Mouse (Mus musculus): ENCODE measurements around the gene Gas2.

Gas2 gene

DNA sequence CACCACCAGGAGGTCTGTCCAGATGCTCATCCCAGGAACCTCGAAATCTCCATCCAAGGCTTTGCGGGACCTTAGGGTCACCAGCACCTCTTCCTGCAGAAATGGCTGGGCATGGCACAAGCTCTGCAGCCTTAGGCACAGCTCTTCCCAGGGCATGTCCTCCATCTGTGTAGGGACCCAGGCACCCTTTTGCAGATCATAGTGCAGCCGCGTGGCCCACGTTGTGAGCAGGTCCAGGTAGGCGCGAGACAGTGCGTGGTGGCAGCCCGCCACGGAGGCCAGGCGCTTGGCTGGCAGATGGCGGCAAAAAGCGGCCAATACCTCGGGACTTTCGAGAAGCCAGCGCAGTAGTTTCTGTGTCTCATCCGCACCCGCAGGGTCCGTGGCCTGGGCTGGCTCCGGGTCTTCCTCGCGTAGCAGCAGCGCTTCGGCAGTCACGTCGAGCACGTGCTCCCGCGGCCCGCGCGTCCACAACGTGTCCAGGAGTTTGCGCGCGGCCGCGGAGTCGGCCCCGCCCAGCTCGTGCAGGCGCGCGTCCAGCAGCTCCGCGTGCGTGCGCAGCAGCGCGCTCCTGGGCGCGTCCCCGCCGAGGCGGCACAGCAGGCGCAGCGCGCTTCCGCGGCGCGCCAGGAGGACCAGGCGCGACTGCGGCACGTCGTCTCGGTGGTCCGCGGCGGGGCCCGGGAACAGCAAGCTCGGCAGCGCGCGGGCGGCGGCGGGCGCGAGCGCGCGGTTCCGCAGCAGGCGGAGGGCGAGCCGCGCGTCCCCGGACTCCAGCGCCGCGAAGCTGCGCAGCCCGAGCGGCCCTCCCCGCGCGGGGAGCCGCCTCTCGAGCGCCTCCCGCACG, at the start of gene Gas2:
Gene Gas2 (plus strand): TSS at position 766 of the 847 bp plus-strand sequence.
- ChIA-PET POLR2A (interaction anchor here (0.6 to 6.4 kb wide), 51 partner anchors 8 to 421 kb away, joined by 3 to 55 read pairs (median 6); partner anchors contain the start of genes Svip (in 4 of the 4), Ano5 (in 1 of the 4) and Slc17a6 (in 1 of the 4)), CTCF (interaction anchor here in 2 of 4 experiments (1.2 to 1.6 kb wide), 3 partner anchors 9 to 111 kb away, joined by 3 to 7 read pairs (median 5); no protein-coding TSS in a partner anchor)

- ChIA-PET CTCF (interaction anchor here in 3 of 4 experiments (0.6 to 0.7 kb wide), 3 partner anchors 179 to 372 kb away, joined by 3 to 4 read pairs (median 3); no protein-coding TSS in a partner anchor), POLR2A (no interaction called here)
These were observed 46.1 kb upstream of the Gas2 start for GRCm38 (mm10) chr7:51815473-51816282.

GRCm38 (mm10) chr7:51816283-51816839, 45.5 kb upstream of the Gas2 start:
- CTCF ChIA-PET: interaction anchor here in 2 of 4 experiments (0.7 kb wide), 2 partner anchors 198 to 373 kb away, joined by 3 to 4 read pairs; no protein-coding TSS in a partner anchor
- POLR2A ChIA-PET: no interaction called here

GRCm38 (mm10) chr7:51818251-51818974, 43.4 kb upstream of the Gas2 start:
- ChIA-PET POLR2A (no interaction called here), CTCF (no interaction called here)

- ChIA-PET CTCF (no interaction called here), POLR2A (no interaction called here)
These were observed 41.9 kb upstream of the Gas2 start for GRCm38 (mm10) chr7:51819891-51820290.

DNA sequence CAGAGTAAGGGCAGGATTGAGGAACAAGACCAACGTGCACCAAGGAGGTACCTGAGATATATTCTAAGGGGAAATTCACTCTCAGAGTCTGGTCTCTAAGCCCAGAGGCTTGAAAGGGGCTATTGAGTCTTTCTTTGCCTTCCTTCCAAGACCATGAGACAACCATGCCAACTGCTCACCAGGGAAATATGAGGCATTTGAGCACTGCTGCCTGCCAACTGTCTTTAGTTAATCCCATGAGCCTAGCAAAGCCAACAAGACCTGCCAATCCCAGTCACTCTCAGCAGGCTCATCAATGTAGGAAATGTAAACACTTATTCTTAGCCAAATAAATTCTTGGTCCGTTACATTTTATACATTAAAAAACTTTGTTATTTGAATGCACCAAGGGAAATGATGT, 40.3 kb upstream of the Gas2 start:
- ChIA-PET CTCF (no interaction called here), POLR2A (interaction anchor here in 1 of 4 experiments (1.6 kb wide), 1 partner anchor 18 kb away, joined by 3 read pairs; no protein-coding TSS in a partner anchor)

- CTCF ChIA-PET: no interaction called here
- POLR2A ChIA-PET: no interaction called here
These were observed 38.1 kb upstream of the Gas2 start for GRCm38 (mm10) chr7:51823562-51824338.

- ChIA-PET CTCF (no interaction called here), POLR2A (no interaction called here)
These were observed 29.9 kb upstream of the Gas2 start for GRCm38 (mm10) chr7:51831917-51832316.

DNA sequence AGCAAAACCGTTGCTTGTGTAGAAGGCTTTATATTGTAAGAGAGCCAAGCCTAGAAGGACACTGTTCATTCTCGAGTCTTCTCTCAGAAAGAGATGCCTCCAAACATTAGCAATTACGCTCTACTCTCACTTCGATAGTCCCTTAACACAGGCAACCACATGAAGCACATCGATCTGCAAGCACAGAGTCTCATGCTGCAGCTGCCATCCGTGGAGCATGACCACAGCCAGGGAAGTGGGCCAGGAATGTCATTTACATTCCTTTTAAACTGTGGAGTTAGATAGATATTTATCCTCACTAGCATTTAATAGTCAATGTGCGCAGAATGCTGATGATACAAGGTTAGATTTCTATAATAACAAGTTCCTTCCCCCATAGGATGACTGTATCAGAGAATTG, 21.3 kb upstream of the Gas2 start:
- POLR2A ChIA-PET: interaction anchor here in 2 of 4 experiments (1.3 to 2.5 kb wide), 4 partner anchors 11 to 22 kb away, joined by 3 to 14 read pairs (median 8); partner anchors contain the start of genes Fancf (in 2 of the 2) and Gas2 (in 2 of the 2)
- CTCF ChIA-PET: no interaction called here

DNA sequence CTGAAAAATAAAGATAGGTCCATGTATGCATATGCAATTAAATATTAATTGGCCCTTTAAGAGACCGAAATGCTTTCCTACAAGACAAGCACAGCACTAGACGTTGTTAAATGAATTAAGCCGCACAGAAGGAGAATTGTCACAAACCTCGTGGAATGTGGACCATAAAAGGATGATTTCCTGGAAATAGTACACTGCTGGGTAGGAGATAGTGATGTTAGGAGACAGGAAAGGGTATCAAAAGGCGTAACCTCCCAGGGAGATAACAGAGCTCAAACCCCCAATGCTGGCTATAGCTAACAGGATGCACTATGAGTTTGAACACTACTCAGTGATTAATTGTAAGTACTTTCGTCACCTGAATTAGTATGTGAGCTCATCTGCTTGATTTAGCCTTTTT, 10.9 kb upstream of the Gas2 start:
- ChIA-PET POLR2A (interaction anchor here in 3 of 4 experiments (1.0 to 6.2 kb wide), 5 partner anchors 11 to 28 kb away, joined by 3 to 55 read pairs (median 8); partner anchors contain the start of genes Fancf (in 3 of the 3) and Gas2 (in 3 of the 3)), CTCF (interaction anchor here in 1 of 4 experiments (2.0 kb wide), 1 partner anchor 122 kb away, joined by 8 read pairs; no protein-coding TSS in a partner anchor)

DNA sequence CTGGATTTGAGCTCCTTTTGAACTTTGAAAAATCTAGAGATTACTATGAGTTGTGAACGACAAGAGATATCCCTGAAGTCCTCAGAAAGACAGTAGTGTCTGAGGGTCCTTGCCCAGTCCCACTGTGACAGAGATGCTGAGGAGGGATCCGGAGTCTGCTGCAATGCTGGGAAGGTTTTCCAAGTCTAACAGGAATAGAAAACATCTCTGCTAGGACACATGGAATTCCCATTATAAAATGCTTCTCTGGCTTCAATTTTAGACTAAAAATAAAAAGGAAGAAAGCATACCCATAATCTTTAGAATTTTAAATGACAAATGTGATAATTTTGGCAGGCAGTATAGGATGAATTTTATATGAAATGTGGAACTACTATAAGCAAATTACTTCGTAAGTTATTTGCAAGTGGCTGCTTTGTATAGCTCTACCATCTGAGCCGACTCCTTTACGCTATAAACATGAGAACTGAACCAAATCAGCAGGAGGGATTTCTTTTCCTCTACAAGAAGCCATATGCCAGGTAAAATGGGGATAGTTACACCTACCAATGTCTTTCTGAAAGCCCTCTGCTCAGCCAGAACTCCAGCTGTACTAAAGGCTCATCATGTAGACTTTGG, 9.8 kb upstream of the Gas2 start:
- ChIA-PET POLR2A (interaction anchor here in 3 of 4 experiments (1.5 to 6.2 kb wide), 4 partner anchors 10 to 12 kb away, joined by 8 to 55 read pairs (median 13); partner anchors contain the start of genes Fancf (in 3 of the 3) and Gas2 (in 3 of the 3)), CTCF (interaction anchor here in 1 of 4 experiments (1.1 to 2.0 kb wide), 2 partner anchors 10 to 121 kb away, joined by 3 to 8 read pairs; partner anchors contain the start of genes Fancf and Gas2)

GRCm38 (mm10) chr7:51862097-51862492, 280 bp downstream of the Gas2 start, which contains the start of gene Fancf:
Fancf (minus strand) TSS chr7:51862267.
- CTCF ChIA-PET: interaction anchor here in 2 of 4 experiments (1.2 to 1.6 kb wide), 3 partner anchors 10 to 110 kb away, joined by 3 to 7 read pairs (median 5); no protein-coding TSS in a partner anchor
- POLR2A ChIA-PET: interaction anchor here (0.6 to 6.4 kb wide), 54 partner anchors 9 to 351 kb away, joined by 3 to 55 read pairs (median 6); partner anchors contain the start of genes Svip (in 4 of the 4), Slc17a6 (in 2 of the 4) and Ano5 (in 1 of the 4)

- ChIA-PET POLR2A (interaction anchor here (0.6 to 6.4 kb wide), 49 partner anchors 9 to 352 kb away, joined by 3 to 55 read pairs (median 6); partner anchors contain the start of genes Svip (in 3 of the 4), Slc17a6 (in 2 of the 4) and Ano5 (in 1 of the 4)), CTCF (no interaction called here)
These were observed 1.0 kb downstream of the Gas2 start for GRCm38 (mm10) chr7:51862842-51863241.

DNA sequence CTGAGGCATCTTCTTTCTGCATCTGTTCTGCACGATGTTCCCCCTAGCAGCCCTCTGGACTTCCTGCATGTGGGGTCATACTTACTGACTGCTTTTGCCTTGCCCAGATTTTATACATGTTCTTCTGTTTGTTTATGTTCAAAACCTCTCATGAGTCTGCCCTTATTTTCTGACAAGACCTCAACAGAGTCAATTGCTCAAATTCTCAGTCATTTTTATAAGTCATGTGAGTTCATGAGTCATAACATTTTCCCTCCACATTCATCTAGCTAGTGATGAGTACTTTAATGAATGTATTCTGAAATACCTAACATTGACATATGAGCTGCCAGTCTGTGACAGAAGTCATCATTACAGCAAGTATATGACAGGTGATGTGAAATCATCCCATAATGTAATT, 3.5 kb downstream of the Gas2 start:
- CTCF ChIA-PET: no interaction called here
- POLR2A ChIA-PET: interaction anchor here in 1 of 4 experiments (1.0 to 5.2 kb wide), 2 partner anchors 10 to 14 kb away, joined by 3 to 30 read pairs; no protein-coding TSS in a partner anchor

DNA sequence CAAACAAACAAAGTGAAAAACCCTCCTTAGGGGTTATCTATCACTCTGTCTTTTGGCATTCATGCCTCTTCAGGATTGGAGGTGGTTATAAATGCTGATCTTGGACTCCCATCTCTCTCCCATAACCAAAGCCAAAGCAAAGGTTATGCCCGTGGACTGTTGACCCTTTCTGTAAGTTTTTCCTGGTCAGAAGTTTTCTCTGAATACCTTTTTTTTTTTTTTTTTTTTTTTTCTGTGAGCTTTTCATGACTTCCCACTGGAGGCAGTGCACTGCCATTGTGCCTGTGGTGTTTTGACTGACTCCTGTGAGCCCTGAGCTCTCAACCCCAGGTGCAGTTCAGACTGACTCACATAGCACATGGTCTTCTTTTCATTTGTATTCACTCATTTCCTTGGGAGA, 6.2 kb downstream of the Gas2 start:
- CTCF ChIA-PET: interaction anchor here in 2 of 4 experiments (0.6 to 0.9 kb wide), 2 partner anchors 66 to 105 kb away, joined by 3 to 14 read pairs; no protein-coding TSS in a partner anchor
- POLR2A ChIA-PET: interaction anchor here in 3 of 4 experiments (0.6 to 0.7 kb wide), 5 partner anchors 11 to 440 kb away, joined by 3 to 5 read pairs (median 4); no protein-coding TSS in a partner anchor

DNA sequence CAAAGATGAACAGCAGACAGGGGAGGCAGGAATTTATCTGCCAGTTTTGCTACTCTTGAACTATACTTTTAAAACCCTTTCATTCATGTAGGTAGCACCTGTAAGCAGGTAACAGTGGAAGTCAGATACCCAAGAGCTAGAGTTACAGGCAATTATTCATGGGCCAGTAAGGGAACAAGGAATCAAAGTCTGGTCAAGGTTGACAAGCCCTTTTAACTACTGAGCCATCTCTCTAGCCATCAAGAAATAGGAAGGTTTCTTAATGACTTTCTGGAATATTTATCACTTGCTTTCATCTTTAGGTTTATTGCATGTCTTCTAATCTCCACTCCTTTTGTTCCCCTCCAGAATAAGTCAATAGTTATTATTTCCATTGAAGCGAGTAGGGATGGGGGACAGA, 10.2 kb downstream of the Gas2 start:
- ChIA-PET POLR2A (interaction anchor here in 2 of 4 experiments (1.8 to 4.3 kb wide), 2 partner anchors 10 kb away, joined by 5 to 35 read pairs; partner anchors contain the start of genes Fancf (in 2 of the 2) and Gas2 (in 2 of the 2)), CTCF (no interaction called here)

Measured in embryonic stem cell, embryonic (primary cell).